Mouse (Mus musculus) retina, adult 2 months (tissue): ENCODE results near the gene Lrrc29.

Experiments
- DNase-seq: peaks from one replicate; pipeline ENCODE4 v3.0.0-alpha.2; 2012; ENCODE audit warnings: low read depth, low spot score

Gene Lrrc29

GRCm38 (mm10) chr8:105266775-105267174, 59.3 kb downstream of the Lrrc29 start:
- DNase-seq = no peak

GRCm38 (mm10) chr8:105265128-105265527, 61.0 kb downstream of the Lrrc29 start:
- no peak for DNase-seq

GRCm38 (mm10) chr8:105264024-105264982, 61.8 kb downstream of the Lrrc29 start, which contains the start of the genes Tradd and Fbxl8:
TSS of gene Tradd (minus strand) at chr8:105264609.
TSS of gene Fbxl8 (plus strand) at chr8:105264648.
- DNase-seq = no peak

- DNase-seq = no peak
These were observed 62.7 kb downstream of the Lrrc29 start for GRCm38 (mm10) chr8:105263244-105263912.
